Mouse (Mus musculus) CD4-positive, CD25-positive, alpha-beta regulatory T cell, adult 4 months (primary cell): Measurements from ENCODE around the gene Lin7b. TPM values are rescaled to one million over a fixed set of nuclear protein-coding genes. Genes with fewer than 3 reads are reported as not detected.

Experiments
- polyA plus RNA-seq, 2 experiments: library from polyadenylated mRNA; unstranded; fragments of 100-300 nt; shearing (Covaris generic); gene quantifications; one replicate each; pipeline ENCODE4 v1.2.1; 2017

Lin7b gene
- polyA plus RNA-seq, 2 experiments from 2014 or later = not detected

Other genes with a start within 250 kb of the Lin7b start
- 1,000 to 10,000 TPM; 3,755 to 5,441 TPM for gene Rps11, start 246.1 kb downstream of the Lin7b start, polyA plus RNA-seq
- 1,000 to 10,000 TPM; 5,632 to 7,602 TPM for gene Rpl13a, start 241.8 kb downstream of the Lin7b start, polyA plus RNA-seq
- not detected for gene Gm45713, start 234.4 kb downstream of the Lin7b start, polyA plus RNA-seq
- gene Flt3l, start 234.2 kb downstream of the Lin7b start, polyA plus RNA-seq = 10 to 100 TPM; 89.0 to 91.7 TPM
- 10 to 100 TPM; 40.4 to 50.6 TPM for gene Pih1d1, start 216.3 kb downstream of the Lin7b start, polyA plus RNA-seq
- gene Aldh16a1, start 216.0 kb downstream of the Lin7b start, polyA plus RNA-seq = 10 to 100 TPM; 16.5 to 27.2 TPM
- gene Slc17a7, start 206.6 kb downstream of the Lin7b start, polyA plus RNA-seq = not detected
- not detected for gene Gfy, start 191.0 kb downstream of the Lin7b start, polyA plus RNA-seq
- gene Pth2, start 189.6 kb downstream of the Lin7b start, polyA plus RNA-seq = not detected
- gene Ccdc155, start 165.7 kb downstream of the Lin7b start, polyA plus RNA-seq = not detected
- 10 to 100 TPM; 16.1 to 22.9 TPM for gene Dkkl1, start 158.4 kb downstream of the Lin7b start, polyA plus RNA-seq
- gene Tead2, start 154.8 kb downstream of the Lin7b start, polyA plus RNA-seq = 1 to 10 TPM; 4.5 to 5.4 TPM
- 100 to 1,000 TPM; 473 to 666 TPM for gene Cd37, start 131.5 kb downstream of the Lin7b start, polyA plus RNA-seq
- not detected for gene Slc6a16, start 129.5 kb downstream of the Lin7b start, polyA plus RNA-seq
- gene Slc6a21, start 93.1 kb downstream of the Lin7b start, polyA plus RNA-seq = not detected
- gene Trpm4, start 36.8 kb downstream of the Lin7b start, polyA plus RNA-seq = 10 to 100 TPM; 11.7 to 15.9 TPM
- not detected for gene Hrc, start 35.3 kb downstream of the Lin7b start, polyA plus RNA-seq
- not detected for gene Ppfia3, start 3.6 kb downstream of the Lin7b start, polyA plus RNA-seq
- gene Snrnp70, start 25.2 kb upstream of the Lin7b start, polyA plus RNA-seq = 100 to 1,000 TPM in 1 of 2 experiments, 10 to 100 TPM in 1; 82.1 to 130 TPM
- not detected for gene Kcna7, start 35.1 kb upstream of the Lin7b start, polyA plus RNA-seq
- gene Ntf5, start 43.1 kb upstream of the Lin7b start, polyA plus RNA-seq = not detected
- gene Lhb, start 50.2 kb upstream of the Lin7b start, polyA plus RNA-seq = not detected
- gene Gys1, start 64.3 kb upstream of the Lin7b start, polyA plus RNA-seq = 10 to 100 TPM in 1 of 2 experiments, 1 to 10 TPM in 1; 9.2 to 18.2 TPM
- gene Ruvbl2, start 67.5 kb upstream of the Lin7b start, polyA plus RNA-seq = 10 to 100 TPM; 41.9 to 51.9 TPM
- gene Ftl1, start 89.3 kb upstream of the Lin7b start, polyA plus RNA-seq = 1,000 to 10,000 TPM; 1,962 to 2,374 TPM
- 100 to 1,000 TPM; 146 to 164 TPM for gene Bax, start 96.3 kb upstream of the Lin7b start, polyA plus RNA-seq
- gene Tulp2, start 111.3 kb upstream of the Lin7b start, polyA plus RNA-seq = 1 to 10 TPM; 1.2 TPM
- gene Gm45808, start 116.2 kb upstream of the Lin7b start, polyA plus RNA-seq = under 1 TPM in 1 of 2 experiments, not detected in 1; 0.62 TPM
- gene Dhdh, start 118.2 kb upstream of the Lin7b start, polyA plus RNA-seq = 1 to 10 TPM; 1.1 to 2.7 TPM
- 100 to 1,000 TPM; 124 to 159 TPM for gene Nucb1, start 139.8 kb upstream of the Lin7b start, polyA plus RNA-seq
- gene Ppp1r15a, start 155.7 kb upstream of the Lin7b start, polyA plus RNA-seq = 100 to 1,000 TPM in 1 of 2 experiments, 10 to 100 TPM in 1; 49.3 to 132 TPM
- under 1 TPM in 1 of 2 experiments, not detected in 1; 0.20 TPM for gene Plekha4, start 155.7 kb upstream of the Lin7b start, polyA plus RNA-seq
- gene Hsd17b14, start 184.3 kb upstream of the Lin7b start, polyA plus RNA-seq = under 1 TPM; 0.77 to 0.81 TPM
- 10 to 100 TPM; 46.4 to 77.9 TPM for gene Bcat2, start 199.6 kb upstream of the Lin7b start, polyA plus RNA-seq
- not detected for gene Fgf21, start 244.9 kb upstream of the Lin7b start, polyA plus RNA-seq
- not detected for gene Fut1, start 246.7 kb upstream of the Lin7b start, polyA plus RNA-seq